Mouse (Mus musculus) stomach, postnatal 0 days (tissue): ENCODE results near the gene Gm10974. TPM values are rescaled to one million over a fixed set of nuclear protein-coding genes. Genes with fewer than 3 reads are reported as not detected.
A peak's percentile ranks its signal among the peaks of the same experiment; 100 is the strongest.

ENCODE experiments used
- ATAC-seq: fragments of 200-750 bp; cut with Nextera tagmentation; 2 replicates; pipeline ENCODE4 v1.8.0; 2017; ENCODE audit not compliant: low FRiP score, low TSS enrichment
- DNase-seq: peaks from one replicate; pipeline ENCODE4 v3.0.0-alpha.2; 2016; ENCODE audit warnings: low spot score
- H3K27ac ChIP-seq: fragments of 300-500 bp; sonication (generic); replicated peaks from 2 replicates; pipeline ENCODE4 v1.5.1; 2014; ENCODE audit warnings: mild to moderate bottlenecking, control low read depth
- H3K27me3 ChIP-seq: fragments of 300-500 bp; sonication (generic); 2 replicates; pipeline ENCODE4 v1.6.1; 2014; ENCODE audit warnings: low read length; ENCODE audit not compliant: control insufficient read depth, insufficient read depth
- H3K36me3 ChIP-seq: fragments of 300-500 bp; sonication (generic); 2 replicates; pipeline ENCODE4 v1.6.1; 2014; ENCODE audit warnings: low read length, mixed read lengths; ENCODE audit not compliant: control insufficient read depth, insufficient read depth
- H3K4me1 ChIP-seq: fragments of 300-500 bp; sonication (generic); replicated peaks from 2 replicates; pipeline ENCODE4 v1.6.1; 2014; ENCODE audit warnings: antibody characterized with exemption; ENCODE audit not compliant: control insufficient read depth, insufficient read depth
- H3K4me2 ChIP-seq: fragments of 300-500 bp; sonication (generic); replicated peaks from 2 replicates; pipeline ENCODE4 v1.6.1; 2014; ENCODE audit warnings: low read depth, mild to moderate bottlenecking, control low read depth, moderate library complexity
- H3K4me3 ChIP-seq: fragments of 300-500 bp; sonication (generic); 2 replicates; pipeline ENCODE4 v1.5.1; 2014; ENCODE audit warnings: low read depth, low read length, control low read depth
- H3K9ac ChIP-seq: fragments of 300-500 bp; sonication (generic); 2 replicates; pipeline ENCODE4 v1.6.1; 2014; ENCODE audit warnings: mild to moderate bottlenecking, low read length, control low read depth, mixed read lengths
- H3K9me3 ChIP-seq: fragments of 300-500 bp; sonication (generic); 2 replicates; pipeline ENCODE4 v1.6.1; 2016; ENCODE audit warnings: low read length; ENCODE audit not compliant: control insufficient read depth
- CTCF ChIP-seq: IDR thresholded peaks from 2 replicates; pipeline ENCODE4 v1.5.1; 2016; ENCODE audit warnings: antibody characterized with exemption, low read depth, mild to moderate bottlenecking, moderate library complexity
- EP300 ChIP-seq: optimal IDR thresholded peaks from 2 replicates; pipeline ENCODE3; 2016; ENCODE audit warnings: antibody characterized with exemption
- WGBS: fragments of 180-500 bp; shearing (Covaris S2); extraction: QIAGEN DNeasy Blood & Tissue Kit; methylation state at CpG from one replicate; pipeline ENCODE4 v1.1.7; 2014; 5-methylcytosine and 5-hydroxymethylcytosine counted together
- polyA plus RNA-seq: library from polyadenylated mRNA; unstranded; fragments of >200 nt; fragmentation: Nextera tagmentation; extraction: Ambion mirVana; gene quantifications from 2 replicates; pipeline ENCODE4 v1.2.1, GENCODE M21; 2015

Gene Gm10974
- polyA plus RNA-seq, 1 experiment from 2014 or later, result not detected

DNA sequence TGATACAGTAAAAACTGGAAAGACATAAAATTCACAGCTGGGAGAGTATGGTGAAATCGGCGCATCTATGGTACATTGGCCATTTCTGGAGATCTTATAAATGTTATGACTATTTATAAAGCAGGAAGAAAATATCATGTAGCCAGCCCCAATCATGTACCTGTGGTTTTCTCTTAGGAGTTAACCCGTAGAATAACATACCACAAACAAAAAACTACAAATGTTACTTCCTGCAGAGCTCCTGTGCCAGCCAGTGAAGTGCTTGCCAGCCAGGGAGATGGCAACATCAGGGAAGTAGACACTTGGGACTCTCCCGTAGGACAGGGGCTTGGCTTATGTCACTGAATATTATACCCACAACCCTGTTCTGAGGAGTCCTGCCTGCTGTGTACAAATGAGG, 14.6 kb upstream of the Gm10974 start:
- ATAC-seq, result no peak
- DNase-seq, result no peak
- Histone ChIP-seq H3K4me1 (no peaks in the 10 kb centered on the region), H3K9me3 (no peaks in the 10 kb centered on the region), H3K4me3 (no peak overlapping the region), H3K9ac (no peak overlapping the region), H3K27ac (no peak overlapping the region), H3K36me3 (no peaks in the 10 kb centered on the region), H3K4me2 (no peak overlapping the region), H3K27me3 (no peaks in the 10 kb centered on the region)
- whole genome bisulfite sequencing, result 80% methylated on average over 4 of the region's 4 CpGs
- TF ChIP-seq EP300 (no peak), CTCF (no peak)

GRCm38 (mm10) chr7:66354911-66355310, 10.8 kb upstream of the Gm10974 start:
- H3K4me1 ChIP-seq, result no peaks in the 10 kb centered on the region
- DNase-seq, result no peak
- no peak overlapping the region for H3K9ac ChIP-seq
- no peak for TF ChIP-seq EP300
- TF ChIP-seq CTCF, result no peak
- no peak overlapping the region for H3K27ac ChIP-seq
- H3K36me3 ChIP-seq, result no peaks in the 10 kb centered on the region
- H3K27me3 ChIP-seq, result no peaks in the 10 kb centered on the region
- ATAC-seq, result no peak
- H3K4me2 ChIP-seq, result no peak overlapping the region
- 71% methylated on average over 3 of the region's 3 CpGs for WGBS
- no peak overlapping the region for H3K4me3 ChIP-seq
- H3K9me3 ChIP-seq, result no peaks in the 10 kb centered on the region

GRCm38 (mm10) chr7:66355791-66356522, 9.7 kb upstream of the Gm10974 start:
- Histone ChIP-seq H3K27me3 (no peaks in the 10 kb centered on the region), H3K4me3 (no peak overlapping the region), H3K4me2 (no peak overlapping the region), H3K4me1 (no peaks in the 10 kb centered on the region), H3K27ac (peak overlapping the region; percentile 61), H3K9me3 (no peaks in the 10 kb centered on the region), H3K36me3 (peaks cover 4% of the 10 kb centered on the region; the same call in 1 of the 2 replicates), H3K9ac (no peak overlapping the region)
- peak; percentile 29 for DNase-seq
- no peak for ATAC-seq
- TF ChIP-seq EP300, result no peak
- TF ChIP-seq CTCF, result no peak
- WGBS, result 70% methylated on average over 8 of the region's 8 CpGs

- Histone ChIP-seq H3K4me3 (no peak overlapping the region), H3K36me3 (peaks cover 4% of the 10 kb centered on the region; the same call in 1 of the 2 replicates), H3K9me3 (no peaks in the 10 kb centered on the region), H3K27ac (no peak overlapping the region), H3K4me2 (no peak overlapping the region), H3K4me1 (no peaks in the 10 kb centered on the region), H3K27me3 (no peaks in the 10 kb centered on the region), H3K9ac (no peak overlapping the region)
- 87% methylated on average over 3 of the region's 3 CpGs for WGBS
- DNase-seq (no peak), ATAC-seq (no peak)
- TF ChIP-seq EP300, result no peak
- no peak for TF ChIP-seq CTCF
These were observed 7.2 kb upstream of the Gm10974 start for GRCm38 (mm10) chr7:66358461-66358860.

- no peaks in the 10 kb centered on the region for H3K4me1 ChIP-seq
- H3K36me3 ChIP-seq, result peaks cover 4% of the 10 kb centered on the region; the same call in 1 of the 2 replicates
- DNase-seq, result no peak
- H3K27me3 ChIP-seq, result no peaks in the 10 kb centered on the region
- H3K27ac ChIP-seq, result no peak overlapping the region
- 82% methylated on average over 4 of the region's 4 CpGs for WGBS
- no peak overlapping the region for H3K4me2 ChIP-seq
- TF ChIP-seq CTCF (no peak), EP300 (no peak)
- H3K4me3 ChIP-seq, result no peak overlapping the region
- H3K9ac ChIP-seq, result no peak overlapping the region
- no peak for ATAC-seq
- H3K9me3 ChIP-seq, result no peaks in the 10 kb centered on the region
These were observed 6.7 kb upstream of the Gm10974 start for GRCm38 (mm10) chr7:66359044-66359443.

DNA sequence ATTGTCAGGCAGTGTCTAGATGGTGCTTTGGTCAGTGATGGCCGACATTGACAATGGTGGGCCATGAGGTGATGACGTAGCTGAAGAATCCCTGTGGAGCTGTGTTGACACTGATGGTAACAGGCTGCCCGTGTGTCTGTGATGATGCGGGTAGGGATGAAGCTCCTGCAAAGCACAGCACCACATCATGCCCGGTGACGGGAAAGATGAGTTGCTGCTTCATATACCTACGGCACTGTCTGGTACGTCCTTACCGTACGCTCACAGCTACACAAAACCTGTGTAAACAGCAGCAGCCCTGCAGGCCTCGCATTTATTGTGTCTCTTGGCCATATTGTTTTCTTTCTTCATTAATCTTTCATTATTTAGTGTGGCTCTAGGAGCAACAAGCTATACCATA, 1.2 kb upstream of the Gm10974 start:
- no peaks in the 10 kb centered on the region for H3K27me3 ChIP-seq
- TF ChIP-seq EP300, result no peak
- TF ChIP-seq CTCF, result no peak
- H3K4me2 ChIP-seq, result no peak overlapping the region
- ATAC-seq (no peak), DNase-seq (no peak)
- H3K9ac ChIP-seq, result no peak overlapping the region
- no peak overlapping the region for H3K4me3 ChIP-seq
- no peaks in the 10 kb centered on the region for H3K9me3 ChIP-seq
- H3K4me1 ChIP-seq, result no peaks in the 10 kb centered on the region
- WGBS, result 92% methylated on average over 11 of the region's 11 CpGs
- H3K36me3 ChIP-seq, result peaks cover 4% of the 10 kb centered on the region
- H3K27ac ChIP-seq, result no peak overlapping the region
